Mouse (Mus musculus) forebrain, postnatal 0 days (tissue): ENCODE measurements at regions not wholly inside any gene's neighbourhood (a gene's known extent, or its start where the extent isn't known, plus 50 kb on each side); places are given as distances from the start of the nearest gene placed in this dataset.

Source experiments
- ATAC-seq: fragments of 200-750 bp; cut with Nextera tagmentation; 2 replicates; pipeline ENCODE4 v1.8.0; 2017; ENCODE audit warnings: mild to moderate bottlenecking, moderate library complexity
- DNase-seq: peaks from one replicate; pipeline ENCODE4 v3.0.0-alpha.2; 2015
- H3K27ac ChIP-seq: fragments of 300-500 bp; sonication (generic); 2 replicates; pipeline ENCODE4 v1.5.1; 2014; ENCODE audit warnings: low read depth, mild to moderate bottlenecking, antibody characterized with exemption, low read length, moderate library complexity, mixed read lengths
- H3K27me3 ChIP-seq: fragments of 300-500 bp; sonication (generic); 2 replicates; pipeline ENCODE4 v1.6.1; 2014; ENCODE audit warnings: mild to moderate bottlenecking, low read length, mixed read lengths; ENCODE audit not compliant: insufficient read depth
- H3K36me3 ChIP-seq: fragments of 300-500 bp; sonication (generic); 2 replicates; pipeline ENCODE4 v1.6.1; 2014; ENCODE audit warnings: mild to moderate bottlenecking, moderate library complexity; ENCODE audit not compliant: insufficient read depth
- H3K4me1 ChIP-seq: fragments of 300-500 bp; sonication (generic); 2 replicates; pipeline ENCODE4 v1.6.1; 2014; ENCODE audit warnings: antibody characterized with exemption; ENCODE audit not compliant: insufficient read depth
- H3K4me2 ChIP-seq: fragments of 300-500 bp; sonication (generic); 2 replicates; pipeline ENCODE4 v1.6.1; 2014; ENCODE audit warnings: low read depth, mild to moderate bottlenecking, moderate library complexity
- H3K4me3 ChIP-seq: fragments of 300-500 bp; sonication (generic); 2 replicates; pipeline ENCODE4 v1.5.1; 2014; ENCODE audit warnings: low read depth, low read length, mixed read lengths
- H3K9ac ChIP-seq: fragments of 300-500 bp; sonication (generic); 2 replicates; pipeline ENCODE4 v1.6.1; 2014; ENCODE audit warnings: mild to moderate bottlenecking
- H3K9me3 ChIP-seq: fragments of 300-500 bp; sonication (generic); 2 replicates; pipeline ENCODE4 v1.6.1; 2016; ENCODE audit warnings: low read length
- CTCF ChIP-seq: sonication (generic); IDR thresholded peaks from 2 replicates; pipeline ENCODE4 v1.5.1; 2016; ENCODE audit warnings: antibody characterized with exemption, control low read depth, low read depth
- WGBS: fragments of 180-500 bp; shearing (Covaris S2); extraction: QIAGEN DNeasy Blood & Tissue Kit; methylation state at CpG from one replicate; pipeline ENCODE4 v1.1.7; 2014; 5-methylcytosine and 5-hydroxymethylcytosine counted together

DNA sequence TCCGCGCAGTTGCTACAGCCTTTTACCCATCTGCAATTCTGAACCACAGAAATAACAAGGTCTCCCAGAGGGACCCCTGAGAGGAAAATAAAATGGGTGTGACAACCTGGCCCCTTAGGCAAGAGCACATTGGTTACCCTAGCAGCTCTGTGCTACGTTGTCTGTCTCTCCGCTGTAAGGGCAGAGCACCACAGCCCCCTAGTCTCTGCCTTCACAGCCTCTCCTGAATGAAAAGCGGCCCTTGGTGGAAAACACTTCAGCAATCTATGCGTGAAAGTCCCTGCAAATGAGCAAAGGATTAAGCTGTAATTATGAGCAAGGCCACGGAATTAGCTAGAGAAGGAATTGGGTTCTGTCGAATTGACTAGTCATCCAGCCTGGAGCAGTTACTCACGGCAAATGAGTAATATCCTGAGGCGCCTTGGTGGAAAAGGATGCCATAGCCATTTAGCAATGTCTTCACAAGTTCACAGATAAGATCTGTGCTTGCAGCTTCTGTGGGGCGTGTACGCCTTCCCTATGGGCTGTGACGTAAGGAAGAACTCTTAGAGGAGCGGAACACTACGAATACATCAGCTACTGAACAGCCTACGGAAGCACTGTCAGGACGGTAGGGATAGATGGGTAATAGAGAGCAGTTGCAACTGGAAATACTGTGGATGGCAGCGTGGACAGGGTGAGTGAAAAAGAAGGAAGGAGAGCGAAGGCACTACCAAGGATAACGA lies 61.0 kb upstream of the Nphp3 start:
- 79% methylated on average over 20 of the region's 20 CpGs for WGBS
- Histone ChIP-seq H3K4me1 (no peaks in the 10 kb centered on the region), H3K4me2 (no peak overlapping the region), H3K27me3 (no peaks in the 10 kb centered on the region), H3K27ac (no peak overlapping the region), H3K36me3 (no peaks in the 10 kb centered on the region), H3K9ac (no peak overlapping the region), H3K4me3 (no peak overlapping the region), H3K9me3 (no peaks in the 10 kb centered on the region)
- TF ChIP-seq CTCF, result no peak
- DNase-seq (no peak), ATAC-seq (no peak)

- Histone ChIP-seq H3K27me3 (no peaks in the 10 kb centered on the region), H3K36me3 (no peaks in the 10 kb centered on the region)
- no peak for DNase-seq
These were observed 60.5 kb upstream of the Nphp3 start for GRCm38 (mm10) chr9:103941901-103942260.

GRCm38 (mm10) chr9:103945406-103945805 lies 56.9 kb upstream of the Nphp3 start:
- no peak for TF ChIP-seq CTCF
- Histone ChIP-seq H3K27me3 (no peaks in the 10 kb centered on the region), H3K4me2 (no peak overlapping the region), H3K36me3 (no peaks in the 10 kb centered on the region), H3K27ac (no peak overlapping the region), H3K4me1 (no peaks in the 10 kb centered on the region), H3K9me3 (no peaks in the 10 kb centered on the region), H3K4me3 (no peak overlapping the region), H3K9ac (no peak overlapping the region)
- no peak for ATAC-seq
- WGBS, result 76% methylated on average over 11 of the region's 11 CpGs
- DNase-seq, result peak; percentile 10

More at GRCm38 (mm10) chr9:103941901-103942260, 60.5 kb upstream of the Nphp3 start:
- TF ChIP-seq CTCF, result no peak
- Histone ChIP-seq H3K27ac (no peak overlapping the region), H3K4me3 (no peak overlapping the region), H3K9me3 (no peaks in the 10 kb centered on the region), H3K9ac (no peak overlapping the region), H3K4me2 (no peak overlapping the region), H3K4me1 (no peaks in the 10 kb centered on the region)
- WGBS, result 96% methylated on average over 11 of the region's 11 CpGs
- no peak for ATAC-seq

- DNase-seq, result no peak
- Histone ChIP-seq H3K4me3 (no peak overlapping the region), H3K9me3 (no peaks in the 10 kb centered on the region), H3K27me3 (no peaks in the 10 kb centered on the region), H3K4me1 (no peaks in the 10 kb centered on the region), H3K4me2 (no peak overlapping the region), H3K9ac (no peak overlapping the region), H3K36me3 (no peaks in the 10 kb centered on the region), H3K27ac (no peak overlapping the region)
- ATAC-seq, result no peak
- 90% methylated on average over 8 of the region's 8 CpGs for WGBS
- TF ChIP-seq CTCF, result no peak
These were observed 50.5 kb upstream of the Nphp3 start for GRCm38 (mm10) chr9:103951799-103952198.
